Mouse (Mus musculus) c-Kit-negative CD71-positive TER-119-positive erythroid progenitor cells, embryonic 14.5 days (primary cell): Measurements from ENCODE around the gene Otog.

Experiments
- DNase-seq: peaks from one replicate; pipeline ENCODE4 v3.0.0-alpha.2; 2013; ENCODE audit warnings: low read depth, low spot score

The Otog gene

GRCm38 (mm10) chr7:46240696-46241095 is at the start of gene Otog:
TSS of gene Otog (plus strand) at chr7:46240987.
- no peak for DNase-seq

GRCm38 (mm10) chr7:46195356-46195755 is 45.4 kb upstream of the Otog start:
- DNase-seq, result no peak

GRCm38 (mm10) chr7:46200021-46200420 is 40.8 kb upstream of the Otog start:
- DNase-seq, result no peak

GRCm38 (mm10) chr7:46201649-46202048 is 39.1 kb upstream of the Otog start:
- no peak for DNase-seq

- no peak for DNase-seq
Measured at GRCm38 (mm10) chr7:46204046-46204471, 36.7 kb upstream of the Otog start.

GRCm38 (mm10) chr7:46204775-46205174 is 36.0 kb upstream of the Otog start:
- no peak for DNase-seq

- DNase-seq, result no peak
Measured at GRCm38 (mm10) chr7:46208131-46208530, 32.7 kb upstream of the Otog start.

GRCm38 (mm10) chr7:46210276-46210675 is 30.5 kb upstream of the Otog start:
- DNase-seq, result no peak

- no peak for DNase-seq
Measured at GRCm38 (mm10) chr7:46216481-46216880, 24.3 kb upstream of the Otog start.

- DNase-seq, result peak; percentile 13
Measured at GRCm38 (mm10) chr7:46218415-46218814, 22.4 kb upstream of the Otog start.

- no peak for DNase-seq
Measured at GRCm38 (mm10) chr7:46220591-46221129, 20.1 kb upstream of the Otog start.

- DNase-seq, result no peak
Measured at GRCm38 (mm10) chr7:46226253-46226652, 14.5 kb upstream of the Otog start.

GRCm38 (mm10) chr7:46226936-46227335 is 13.9 kb upstream of the Otog start:
- DNase-seq, result no peak

GRCm38 (mm10) chr7:46235948-46236347 is 4.8 kb upstream of the Otog start:
- no peak for DNase-seq

GRCm38 (mm10) chr7:46236363-46236762 is 4.4 kb upstream of the Otog start:
- no peak for DNase-seq

- no peak for DNase-seq
Measured at GRCm38 (mm10) chr7:46237192-46237591, 3.6 kb upstream of the Otog start.

GRCm38 (mm10) chr7:46238346-46238745 is 2.4 kb upstream of the Otog start, which contains the start of gene Ush1c:
TSS of gene Ush1c (minus strand) at chr7:46238503.
- no peak for DNase-seq

GRCm38 (mm10) chr7:46240091-46240490 is 696 bp upstream of the Otog start:
- no peak for DNase-seq

- no peak for DNase-seq
Measured at GRCm38 (mm10) chr7:46246876-46247275, 6.1 kb downstream of the Otog start.

GRCm38 (mm10) chr7:46247606-46248005 is 6.8 kb downstream of the Otog start:
- no peak for DNase-seq

GRCm38 (mm10) chr7:46251841-46252240 is 11.1 kb downstream of the Otog start:
- DNase-seq, result no peak

- no peak for DNase-seq
Measured at GRCm38 (mm10) chr7:46276156-46276555, 35.4 kb downstream of the Otog start.

GRCm38 (mm10) chr7:46279946-46280345 is 39.2 kb downstream of the Otog start:
- DNase-seq, result peak; percentile 6

GRCm38 (mm10) chr7:46280896-46281295 is 40.1 kb downstream of the Otog start:
- DNase-seq, result no peak
